Mouse (Mus musculus) lung, postnatal 10 days (tissue): Measurements from ENCODE around the gene Pabpc4.

Source experiments
- DNase-seq: peaks from one replicate; pipeline ENCODE4 v3.0.0; 2021

Pabpc4 gene

GRCm38 (mm10) chr4:123261721-123262401, at the start of gene Pabpc4:
Gene Pabpc4 (plus strand): TSS chr4:123262351.
- no peak for DNase-seq

GRCm38 (mm10) chr4:123213975-123214374, 48.2 kb upstream of the Pabpc4 start:
- no peak for DNase-seq

- no peak for DNase-seq
Measured at GRCm38 (mm10) chr4:123215367-123215766, 46.8 kb upstream of the Pabpc4 start.

- peak; percentile 36 for DNase-seq
Measured at GRCm38 (mm10) chr4:123216782-123217181, 45.4 kb upstream of the Pabpc4 start.

- DNase-seq, result peak; percentile 78
Measured at GRCm38 (mm10) chr4:123219720-123220357, 42.3 kb upstream of the Pabpc4 start.

- no peak for DNase-seq
Measured at GRCm38 (mm10) chr4:123220637-123221036, 41.5 kb upstream of the Pabpc4 start.

- DNase-seq, result no peak
Measured at GRCm38 (mm10) chr4:123223309-123223708, 38.8 kb upstream of the Pabpc4 start.

GRCm38 (mm10) chr4:123225718-123226403, 36.3 kb upstream of the Pabpc4 start:
- DNase-seq, result peak; percentile 71

GRCm38 (mm10) chr4:123227707-123228106, 34.4 kb upstream of the Pabpc4 start:
- peak; percentile 88 for DNase-seq

- DNase-seq, result peak; percentile 84
Measured at GRCm38 (mm10) chr4:123228270-123228669, 33.9 kb upstream of the Pabpc4 start.

GRCm38 (mm10) chr4:123229166-123229565, 33.0 kb upstream of the Pabpc4 start:
- peak; percentile 75 for DNase-seq

- no peak for DNase-seq
Measured at GRCm38 (mm10) chr4:123232841-123233240, 29.3 kb upstream of the Pabpc4 start.

GRCm38 (mm10) chr4:123233492-123234084, 28.6 kb upstream of the Pabpc4 start, which contains the start of gene Heyl:
Gene Heyl (plus strand): TSS chr4:123233556.
- DNase-seq, result peak; percentile 80

GRCm38 (mm10) chr4:123235835-123236430, 26.2 kb upstream of the Pabpc4 start:
- no peak for DNase-seq

- peak; percentile 49 for DNase-seq
Measured at GRCm38 (mm10) chr4:123236431-123237031, 25.6 kb upstream of the Pabpc4 start.

GRCm38 (mm10) chr4:123237386-123238266, 24.5 kb upstream of the Pabpc4 start:
- DNase-seq, result peak; percentile 58

GRCm38 (mm10) chr4:123239361-123240203, 22.6 kb upstream of the Pabpc4 start:
- DNase-seq, result peak; percentile 78

GRCm38 (mm10) chr4:123246221-123246620, 15.9 kb upstream of the Pabpc4 start:
- no peak for DNase-seq

- DNase-seq, result no peak
Measured at GRCm38 (mm10) chr4:123246651-123247050, 15.5 kb upstream of the Pabpc4 start.

- peak; percentile 85 for DNase-seq
Measured at GRCm38 (mm10) chr4:123247147-123247880, 14.8 kb upstream of the Pabpc4 start.
